Mouse (Mus musculus) liver, adult 2 months (tissue): ENCODE results near the gene Taok3. TPM values are rescaled to one million over a fixed set of nuclear protein-coding genes. Genes with fewer than 3 reads are reported as not detected.

Experiments used
- DNase-seq: peaks from one replicate; pipeline ENCODE4 v3.0.0-alpha.2; 2011; ENCODE audit warnings: low read depth, low spot score; ENCODE audit errors: extremely low read depth
- H3K27ac ChIP-seq: fragments of 200-500 bp; replicated peaks from 2 replicates; pipeline ENCODE4 v1.5.1; 2012; ENCODE audit warnings: low read depth, mild to moderate bottlenecking, control low read depth, inconsistent platforms, low read length; ENCODE audit not compliant: insufficient read depth
- H3K27me3 ChIP-seq: fragments of 200-500 bp; 2 replicates; pipeline ENCODE4 v1.6.1; 2012; ENCODE audit warnings: mild to moderate bottlenecking, moderate library complexity, low read length, inconsistent platforms; ENCODE audit not compliant: control insufficient read depth, insufficient read depth
- H3K36me3 ChIP-seq: fragments of 200-500 bp; 2 replicates; pipeline ENCODE4 v1.6.1; 2012; ENCODE audit warnings: low read length, inconsistent platforms; ENCODE audit not compliant: control insufficient read depth, insufficient read depth
- H3K4me1 ChIP-seq: fragments of 200-500 bp; 2 replicates; pipeline ENCODE4 v1.6.1; 2011; ENCODE audit warnings: low read length; ENCODE audit not compliant: control insufficient read depth, insufficient read depth
- H3K4me3 ChIP-seq: fragments of 200-500 bp; 2 replicates; pipeline ENCODE4 v1.5.1; 2011; ENCODE audit warnings: low read depth, mild to moderate bottlenecking, control low read depth, low read length, moderate library complexity; ENCODE audit not compliant: insufficient read depth
- H3K79me2 ChIP-seq: fragments of 200-500 bp; 2 replicates; pipeline ENCODE4 v1.6.1; 2012; ENCODE audit warnings: inconsistent platforms, mild to moderate bottlenecking, low read length, moderate library complexity; ENCODE audit not compliant: control insufficient read depth, insufficient read depth
- H3K9ac ChIP-seq: fragments of 200-500 bp; 2 replicates; pipeline ENCODE4 v1.6.1; 2012; ENCODE audit warnings: low read depth, mild to moderate bottlenecking, control low read depth, inconsistent platforms, low read length
- CTCF ChIP-seq: fragments of 200-500 bp; IDR thresholded peaks from 2 replicates; pipeline ENCODE4 v1.5.1; 2011; ENCODE audit warnings: low read depth, low read length, control low read depth
- POLR2A ChIP-seq: fragments of 200-500 bp; IDR thresholded peaks from 2 replicates; pipeline ENCODE4 v1.6.1; 2011; ENCODE audit warnings: low read length, control low read depth; ENCODE audit not compliant: insufficient read depth; ENCODE audit errors: extremely low read depth
- WGBS: fragments of 180-500 bp; shearing (Covaris S2); methylation state at CpG from one replicate; pipeline ENCODE4 v1.1.7; 2018; 5-methylcytosine and 5-hydroxymethylcytosine counted together
- polyA plus RNA-seq: library from polyadenylated mRNA; depleted of rRNA; stranded (reverse); fragments of >200 nt; gene quantifications from 2 replicates; pipeline ENCODE4 v1.2.3, GENCODE M21; 2012
- total RNA-seq: library from RNA; depleted of rRNA; stranded (reverse); fragments of >200 nt; gene quantifications from 2 replicates; pipeline ENCODE4 v1.2.3, GENCODE M21; 2014

The Taok3 gene
- total and polyA plus RNA-seq, 2 experiments = 16.2 to 23.0 TPM

DNA sequence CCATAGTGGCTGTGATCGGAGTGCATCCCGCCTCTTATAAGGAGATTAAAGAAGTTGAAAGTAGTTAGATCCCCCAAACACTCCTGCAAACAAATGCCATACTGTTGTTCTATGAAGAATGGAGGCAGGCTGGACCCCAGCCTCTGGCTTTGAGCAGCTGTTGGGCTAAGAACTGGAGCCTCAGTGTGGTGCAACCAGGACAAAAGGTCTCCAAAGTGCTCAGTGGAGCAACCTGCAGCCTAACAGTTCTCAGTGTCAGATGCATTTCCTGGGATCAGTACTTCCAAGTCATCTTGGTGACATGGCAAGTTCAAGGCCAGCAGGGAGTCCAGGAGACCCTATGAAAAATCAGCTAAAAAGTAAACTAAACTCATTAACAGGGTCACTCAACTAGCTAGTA lies 45.0 kb downstream of the Taok3 start:
- no peaks in the 10 kb centered on the region for H3K36me3 ChIP-seq

DNA sequence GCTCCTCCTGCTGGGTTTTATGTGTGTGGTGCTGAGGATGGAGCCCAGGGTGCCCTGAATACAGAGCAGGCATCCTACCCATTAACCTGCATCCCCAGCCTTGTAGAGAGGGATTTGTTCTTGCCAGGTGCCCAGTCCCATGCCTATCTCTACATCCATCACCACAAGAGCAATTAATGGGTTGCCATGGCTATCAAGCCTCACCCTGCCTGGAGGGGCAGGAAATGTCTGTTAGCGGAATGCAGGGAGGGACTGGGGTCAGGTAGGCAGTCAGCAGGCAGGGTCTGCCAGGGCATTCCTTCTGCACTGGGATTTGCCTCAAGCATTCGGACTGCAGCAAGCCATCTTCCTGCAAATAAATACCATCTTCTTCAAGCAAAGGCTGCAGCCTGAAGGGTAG lies 46.0 kb downstream of the Taok3 start:
- no peaks in the 10 kb centered on the region for H3K36me3 ChIP-seq
- H3K27me3 ChIP-seq = no peaks in the 10 kb centered on the region
- H3K9ac ChIP-seq = no peak overlapping the region
- no peak overlapping the region; the same call in 1 of the 2 replicates for H3K27ac ChIP-seq
- DNase-seq = no peak
- TF ChIP-seq CTCF (no peak), POLR2A (no peak)
- H3K4me1 ChIP-seq = peaks cover 27% of the 10 kb centered on the region
- H3K79me2 ChIP-seq = peaks cover 43% of the 10 kb centered on the region
- no peak overlapping the region for H3K4me3 ChIP-seq
- 85% methylated on average over 2 of the region's 2 CpGs for WGBS

More for the DNA sequence above, 45.0 kb downstream of the Taok3 start:
- WGBS = 88% methylated on average over 2 of the region's 2 CpGs
- no peak for TF ChIP-seq CTCF
- TF ChIP-seq POLR2A = no peak
- H3K79me2 ChIP-seq = peaks cover 41% of the 10 kb centered on the region
- H3K4me3 ChIP-seq = no peak overlapping the region
- H3K27me3 ChIP-seq = no peaks in the 10 kb centered on the region
- no peak overlapping the region for H3K9ac ChIP-seq
- H3K4me1 ChIP-seq = peaks cover 35% of the 10 kb centered on the region
- peak; percentile 60 for DNase-seq
- peak overlapping the region; percentile 37 for H3K27ac ChIP-seq

DNA sequence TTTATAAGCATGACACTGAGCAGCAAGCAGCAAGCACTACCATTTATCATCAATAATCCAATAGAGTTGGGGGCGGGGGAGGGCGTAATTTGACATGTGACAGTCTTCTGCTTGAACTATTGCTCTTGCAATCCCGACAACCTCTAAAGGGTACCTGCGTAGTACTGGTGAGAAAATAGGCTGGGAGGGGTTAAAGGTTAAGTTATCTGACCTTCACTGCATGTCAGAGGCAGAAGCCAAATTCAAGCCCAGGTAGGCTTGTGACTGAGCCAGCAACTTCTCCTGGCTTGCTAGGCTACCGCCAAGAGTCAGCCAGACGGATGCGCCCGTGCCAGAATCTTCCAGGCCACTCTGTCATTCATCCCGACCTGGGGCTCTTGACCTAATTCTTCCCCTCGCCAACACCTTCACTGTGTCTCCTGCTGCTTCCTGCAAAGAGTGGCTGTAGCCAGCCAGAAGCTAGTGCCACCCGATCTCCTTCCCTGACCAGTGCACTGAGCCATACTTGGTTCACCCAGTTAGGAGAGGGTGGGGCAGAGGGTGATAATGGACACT lies 47.0 kb downstream of the Taok3 start:
- WGBS = 23% methylated on average over 11 of the region's 11 CpGs
- peak; percentile 98 for DNase-seq
- no peak for TF ChIP-seq CTCF
- no peak for TF ChIP-seq POLR2A
- Histone ChIP-seq H3K4me3 (no peak overlapping the region), H3K27ac (peak overlapping the region; percentile 8), H3K27me3 (no peaks in the 10 kb centered on the region), H3K9ac (no peak overlapping the region), H3K4me1 (peaks cover 27% of the 10 kb centered on the region), H3K79me2 (peaks cover 45% of the 10 kb centered on the region), H3K36me3 (no peaks in the 10 kb centered on the region)

DNA sequence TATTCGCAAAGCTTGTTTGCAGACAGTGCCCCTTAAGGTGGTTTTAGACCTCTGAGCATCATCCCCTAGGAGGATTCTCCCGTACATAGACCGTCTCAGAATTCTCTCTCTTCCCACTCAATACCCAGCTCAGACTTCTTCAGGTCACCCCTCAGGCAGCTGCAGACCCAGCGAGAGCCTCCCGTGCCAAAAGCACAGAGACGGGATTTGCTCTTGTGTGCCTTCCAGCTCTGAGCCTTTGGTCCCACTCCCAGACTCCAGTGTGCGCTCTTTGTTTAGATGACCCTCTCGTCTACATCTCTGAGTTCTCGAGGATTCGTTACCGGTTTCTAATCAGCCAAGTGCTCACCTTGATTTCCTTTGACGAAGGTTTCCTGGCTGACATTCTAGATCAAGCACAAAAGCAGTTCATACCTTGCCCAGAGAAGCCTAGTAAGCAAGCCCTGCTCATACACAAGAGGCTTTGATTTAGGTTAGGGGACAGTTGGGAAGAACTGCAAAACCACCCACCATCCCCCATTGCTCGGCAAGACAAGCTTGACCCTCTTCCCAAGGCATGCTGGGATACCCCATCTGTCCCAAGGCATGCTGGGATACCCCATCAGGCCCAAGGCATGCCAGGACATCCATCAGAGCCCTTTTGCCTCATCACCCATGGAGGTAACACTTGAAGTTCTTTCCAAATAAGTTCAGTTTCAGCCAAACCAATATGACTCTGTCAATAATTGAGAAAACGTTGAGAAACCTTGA lies 48.6 kb downstream of the Taok3 start:
- Histone ChIP-seq H3K79me2 (peaks cover 49% of the 10 kb centered on the region), H3K36me3 (no peaks in the 10 kb centered on the region), H3K27ac (no peak overlapping the region), H3K4me1 (peaks cover 27% of the 10 kb centered on the region), H3K27me3 (no peaks in the 10 kb centered on the region), H3K9ac (no peak overlapping the region), H3K4me3 (no peak overlapping the region)
- no peak for DNase-seq
- no peak for TF ChIP-seq CTCF
- no peak for TF ChIP-seq POLR2A
- 89% methylated on average over 14 of the region's 14 CpGs for WGBS

DNA sequence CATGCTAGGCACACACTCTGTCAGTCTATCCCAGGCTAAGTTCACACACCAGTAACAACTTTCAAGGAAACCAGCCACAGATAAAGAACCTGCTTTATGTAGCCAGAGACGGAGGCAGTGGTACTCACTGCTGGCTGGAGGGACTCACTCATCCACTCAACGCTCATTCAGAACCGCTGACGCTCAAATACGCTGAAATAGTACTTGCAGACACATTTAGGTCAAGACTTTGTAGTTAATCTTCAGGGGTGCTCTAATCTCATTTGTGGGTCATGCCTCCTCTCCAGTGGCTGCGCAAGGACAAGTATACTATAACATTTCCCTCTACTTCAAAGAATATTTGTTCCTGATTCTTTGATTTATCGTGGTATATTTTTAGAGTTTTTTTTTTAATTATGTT lies 54.1 kb downstream of the Taok3 start:
- no peak for TF ChIP-seq POLR2A
- TF ChIP-seq CTCF = no peak
- H3K4me3 ChIP-seq = no peak overlapping the region
- H3K27me3 ChIP-seq = no peaks in the 10 kb centered on the region
- H3K27ac ChIP-seq = no peak overlapping the region
- H3K4me1 ChIP-seq = no peaks in the 10 kb centered on the region
- WGBS = 98% methylated on average over 7 of the region's 7 CpGs
- H3K79me2 ChIP-seq = peaks cover 54% of the 10 kb centered on the region
- peaks cover 9% of the 10 kb centered on the region for H3K36me3 ChIP-seq
- no peak for DNase-seq
- no peak overlapping the region for H3K9ac ChIP-seq

DNA sequence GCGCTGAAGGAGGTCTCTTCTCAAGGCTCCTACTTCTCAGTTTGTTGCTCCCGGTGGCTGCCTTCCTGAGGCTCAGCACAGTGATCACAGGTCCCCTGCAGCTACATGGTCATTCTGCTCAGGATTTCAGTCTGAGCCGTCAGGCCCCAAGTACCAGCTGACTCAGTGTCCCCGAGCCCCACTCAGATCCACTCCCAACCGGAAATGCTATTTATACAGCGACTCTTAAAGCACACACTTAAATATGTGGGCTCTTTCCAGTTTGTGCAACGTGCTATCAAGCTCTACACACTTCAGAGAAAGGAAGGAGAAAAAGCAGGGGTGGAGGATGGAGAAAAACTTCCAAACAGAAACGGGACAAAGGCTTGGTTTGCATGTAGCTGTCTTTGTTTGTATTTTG lies 56.0 kb downstream of the Taok3 start:
- DNase-seq = no peak
- Histone ChIP-seq H3K4me3 (no peak overlapping the region), H3K4me1 (no peaks in the 10 kb centered on the region), H3K27ac (no peak overlapping the region), H3K27me3 (no peaks in the 10 kb centered on the region), H3K9ac (no peak overlapping the region), H3K79me2 (peaks cover 38% of the 10 kb centered on the region), H3K36me3 (peaks cover 12% of the 10 kb centered on the region)
- TF ChIP-seq POLR2A (no peak), CTCF (no peak)
- WGBS = 91% methylated on average over 8 of the region's 8 CpGs
